Mouse (Mus musculus) limb, embryonic 15.5 days (tissue): Measurements from ENCODE around the gene Capn7. TPM values are rescaled to one million over a fixed set of nuclear protein-coding genes. Genes with fewer than 3 reads are reported as not detected.

ENCODE experiments used
- ATAC-seq: fragments of 200-750 bp; cut with Nextera tagmentation; 2 replicates; pipeline ENCODE4 v1.8.0; 2017; ENCODE audit warnings: low read depth, moderate TSS enrichment; ENCODE audit not compliant: insufficient number of reproducible peaks, low FRiP score, low TSS enrichment
- H3K27ac ChIP-seq: fragments of 300-500 bp; sonication (generic); 2 replicates; pipeline ENCODE4 v1.5.1; 2015; ENCODE audit warnings: moderate library complexity, mild to moderate bottlenecking, inconsistent platforms
- H3K27me3 ChIP-seq: fragments of 300-500 bp; sonication (generic); 2 replicates; pipeline ENCODE4 v1.6.1; 2015; ENCODE audit warnings: inconsistent platforms
- H3K36me3 ChIP-seq: fragments of 300-500 bp; sonication (generic); 2 replicates; pipeline ENCODE4 v1.6.1; 2015; ENCODE audit warnings: inconsistent platforms
- H3K4me1 ChIP-seq: fragments of 300-500 bp; sonication (generic); 2 replicates; pipeline ENCODE4 v1.6.1; 2015; ENCODE audit warnings: inconsistent platforms
- H3K4me2 ChIP-seq: fragments of 300-500 bp; sonication (generic); 2 replicates; pipeline ENCODE4 v1.6.1; 2015; ENCODE audit warnings: mild to moderate bottlenecking, inconsistent platforms
- H3K4me3 ChIP-seq: fragments of 300-500 bp; sonication (generic); 2 replicates; pipeline ENCODE4 v1.5.1; 2015; ENCODE audit warnings: mild to moderate bottlenecking, inconsistent platforms
- H3K9ac ChIP-seq: fragments of 300-500 bp; sonication (generic); 2 replicates; pipeline ENCODE4 v1.6.1; 2015; ENCODE audit warnings: inconsistent platforms
- H3K9me3 ChIP-seq: fragments of 300-500 bp; sonication (generic); 2 replicates; pipeline ENCODE4 v1.6.1; 2016; ENCODE audit warnings: inconsistent platforms
- WGBS: fragments of 180-500 bp; shearing (Covaris S2); methylation state at CpG from one replicate; pipeline ENCODE4 v1.1.7; 2015; 5-methylcytosine and 5-hydroxymethylcytosine counted together
- polyA plus RNA-seq: library from polyadenylated mRNA; unstranded; fragments of >200 nt; fragmentation: Nextera tagmentation; extraction: Ambion mirVana; gene quantifications from 2 replicates; pipeline ENCODE4 v1.2.1, GENCODE M21; 2015

Gene Capn7
- polyA plus RNA-seq = 42.7 and 43.9 TPM in 2 replicates

GRCm38 (mm10) chr14:31336369-31337155 is at the start of gene Capn7:
Gene Capn7 (plus strand): TSS chr14:31336638.
- Histone ChIP-seq H3K27me3 (no peaks in the 10 kb centered on the region), H3K4me3 (peak within 1 kb of the TSS; percentile 70), H3K4me1 (peaks cover 6% of the 10 kb centered on the region), H3K36me3 (peaks cover 7% of the 10 kb centered on the region; the same call in 1 of the 2 replicates), H3K4me2 (peak within 1 kb of the TSS; percentile 59), H3K27ac (peak within 1 kb of the TSS; percentile 96), H3K9ac (peak within 1 kb of the TSS; percentile 85), H3K9me3 (no peaks in the 10 kb centered on the region)
- peak; percentile 96 for ATAC-seq
- WGBS = under 1% methylated on average over 77 of the region's 78 CpGs

DNA sequence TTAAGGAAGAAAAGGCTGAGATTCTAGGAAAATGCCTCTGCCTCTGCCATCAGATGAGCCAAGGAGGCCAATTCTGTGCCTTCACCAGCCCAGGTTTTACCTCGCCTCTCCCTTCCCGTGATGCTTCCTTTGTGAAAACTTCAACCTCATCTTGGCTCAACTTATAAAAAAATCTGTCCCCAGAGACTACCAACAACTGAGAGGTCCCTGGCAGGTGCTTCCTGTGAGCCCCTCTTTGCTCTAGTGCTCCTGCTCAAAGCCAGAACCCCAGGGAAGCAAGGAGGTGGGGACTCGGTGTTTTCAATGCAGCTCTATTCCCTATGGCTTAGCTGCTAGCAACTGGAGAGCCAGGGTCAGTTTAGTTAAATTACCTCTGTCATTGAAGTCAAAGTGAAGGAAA is 23.2 kb upstream of the Capn7 start:
- no peak overlapping the region for H3K4me3 ChIP-seq
- no peaks in the 10 kb centered on the region for H3K27me3 ChIP-seq
- 51% methylated on average over 3 of the region's 3 CpGs for WGBS
- no peak overlapping the region for H3K4me2 ChIP-seq
- no peaks in the 10 kb centered on the region for H3K36me3 ChIP-seq
- no peaks in the 10 kb centered on the region for H3K9me3 ChIP-seq
- no peak for ATAC-seq
- no peak overlapping the region for H3K9ac ChIP-seq
- no peak overlapping the region for H3K27ac ChIP-seq
- no peaks in the 10 kb centered on the region for H3K4me1 ChIP-seq

DNA sequence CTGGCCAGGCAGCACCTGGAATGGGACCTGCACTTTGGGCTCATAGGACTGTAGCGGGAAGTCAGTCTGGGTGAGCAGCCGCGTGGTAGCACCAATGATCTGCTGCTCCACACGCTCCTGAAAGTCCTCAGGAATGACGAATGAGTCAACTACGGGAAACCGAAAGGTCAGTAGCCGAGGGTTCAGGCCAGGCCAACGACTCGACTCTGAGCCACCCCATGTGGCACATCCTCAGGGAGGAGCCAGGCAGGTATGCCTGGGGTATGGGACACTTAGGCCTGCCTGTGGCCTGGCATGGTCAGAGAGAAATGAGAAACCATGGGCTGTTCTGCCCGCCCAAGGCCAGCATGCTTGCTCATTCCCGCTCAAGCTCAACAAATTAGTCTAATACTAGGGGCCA is 19.8 kb upstream of the Capn7 start:
- ATAC-seq = no peak
- 69% methylated on average over 12 of the region's 12 CpGs for WGBS
- Histone ChIP-seq H3K9me3 (no peaks in the 10 kb centered on the region), H3K27me3 (no peaks in the 10 kb centered on the region), H3K9ac (no peak overlapping the region), H3K4me1 (no peaks in the 10 kb centered on the region), H3K4me3 (no peak overlapping the region), H3K4me2 (no peak overlapping the region), H3K27ac (no peak overlapping the region), H3K36me3 (no peaks in the 10 kb centered on the region)

- ATAC-seq = no peak
- Histone ChIP-seq H3K4me1 (no peaks in the 10 kb centered on the region), H3K27ac (no peak overlapping the region), H3K9me3 (no peaks in the 10 kb centered on the region), H3K27me3 (no peaks in the 10 kb centered on the region), H3K9ac (no peak overlapping the region), H3K4me2 (no peak overlapping the region), H3K4me3 (no peak overlapping the region), H3K36me3 (no peaks in the 10 kb centered on the region)
- WGBS = 78% methylated on average over 3 of the region's 3 CpGs
Observed at GRCm38 (mm10) chr14:31317754-31318153, 18.7 kb upstream of the Capn7 start.

DNA sequence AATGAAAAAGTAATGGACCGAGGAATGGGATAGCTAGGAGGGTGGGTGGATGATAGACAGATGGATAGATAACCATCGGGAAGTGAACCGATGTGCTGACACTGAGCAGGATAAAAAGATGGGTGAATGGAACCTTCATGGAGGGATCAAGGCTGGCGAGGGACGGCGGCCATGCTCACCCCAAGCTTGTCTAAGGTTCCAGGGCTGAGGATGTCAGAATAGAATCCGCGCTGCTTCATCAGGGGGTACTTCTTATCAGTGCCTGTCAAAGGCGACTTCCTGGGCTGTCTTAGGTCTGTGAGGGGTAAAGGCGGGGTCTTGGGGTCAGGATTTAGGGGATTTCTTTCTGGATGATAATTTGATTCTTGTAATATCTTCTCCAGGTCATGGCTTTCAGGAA is 16.9 kb upstream of the Capn7 start:
- H3K36me3 ChIP-seq = no peaks in the 10 kb centered on the region
- no peak overlapping the region for H3K9ac ChIP-seq
- H3K9me3 ChIP-seq = no peaks in the 10 kb centered on the region
- H3K4me1 ChIP-seq = peaks cover 10% of the 10 kb centered on the region
- ATAC-seq = no peak
- 86% methylated on average over 10 of the region's 10 CpGs for WGBS
- no peaks in the 10 kb centered on the region for H3K27me3 ChIP-seq
- no peak overlapping the region for H3K27ac ChIP-seq
- H3K4me3 ChIP-seq = no peak overlapping the region
- no peak overlapping the region for H3K4me2 ChIP-seq

DNA sequence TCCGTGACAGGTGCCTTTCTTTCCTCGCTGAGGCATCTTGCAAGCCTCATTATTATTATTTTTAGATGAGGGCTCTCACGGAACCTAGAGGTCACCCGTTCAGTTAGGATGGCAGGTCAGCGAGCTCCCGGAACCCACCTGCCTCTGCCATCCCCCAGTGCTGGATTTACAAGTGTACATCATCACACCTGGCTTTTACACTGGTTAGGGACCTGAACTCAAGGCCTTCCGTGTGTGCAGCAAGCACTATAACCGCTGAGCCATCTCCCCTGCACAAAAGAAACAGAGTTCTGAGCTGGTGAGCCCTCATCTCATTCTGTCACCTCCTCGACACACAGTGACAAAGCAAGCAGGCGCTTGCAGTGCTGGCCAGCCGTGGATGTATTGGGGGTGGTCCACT is 15.3 kb upstream of the Capn7 start:
- ATAC-seq = no peak
- Histone ChIP-seq H3K9me3 (no peaks in the 10 kb centered on the region), H3K36me3 (no peaks in the 10 kb centered on the region), H3K9ac (no peak overlapping the region), H3K4me1 (peaks cover 10% of the 10 kb centered on the region), H3K4me2 (no peak overlapping the region), H3K27me3 (no peaks in the 10 kb centered on the region), H3K4me3 (no peak overlapping the region), H3K27ac (no peak overlapping the region)
- 90% methylated on average over 11 of the region's 11 CpGs for WGBS

DNA sequence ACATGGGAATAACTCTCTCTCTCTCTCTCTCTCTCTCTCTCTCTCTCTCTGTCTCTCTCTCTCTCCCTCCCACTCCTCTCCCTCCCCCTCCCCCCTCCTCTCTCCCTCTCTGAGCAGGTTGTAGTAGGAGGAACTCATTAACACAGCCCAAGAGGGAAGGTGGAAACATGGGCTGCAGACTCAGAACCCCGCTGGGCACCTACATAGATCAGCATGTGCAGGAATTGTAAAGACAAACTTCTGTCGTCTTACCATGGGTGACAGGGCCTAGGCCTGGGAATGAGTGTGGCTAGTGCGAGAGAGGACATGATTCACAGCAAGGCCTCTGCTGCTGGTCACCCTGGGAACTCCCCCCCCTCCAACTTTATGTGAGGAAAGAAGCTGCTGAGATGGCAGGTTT is 14.2 kb upstream of the Capn7 start:
- Histone ChIP-seq H3K4me2 (no peak overlapping the region), H3K27ac (no peak overlapping the region), H3K4me3 (no peak overlapping the region), H3K36me3 (no peaks in the 10 kb centered on the region), H3K9ac (no peak overlapping the region), H3K4me1 (peaks cover 10% of the 10 kb centered on the region), H3K27me3 (no peaks in the 10 kb centered on the region), H3K9me3 (no peaks in the 10 kb centered on the region)
- ATAC-seq = no peak
- 74% methylated on average over 3 of the region's 3 CpGs for WGBS

- no peak for ATAC-seq
- no peak overlapping the region for H3K27ac ChIP-seq
- H3K36me3 ChIP-seq = no peaks in the 10 kb centered on the region
- 65% methylated on average over 4 of the region's 4 CpGs for WGBS
- no peaks in the 10 kb centered on the region for H3K9me3 ChIP-seq
- peak overlapping the region; percentile 38 for H3K4me3 ChIP-seq
- H3K9ac ChIP-seq = 0 out of 2 replicates have a peak overlapping the region, but pooled peaks have one; percentile 3
- no peaks in the 10 kb centered on the region for H3K27me3 ChIP-seq
- H3K4me1 ChIP-seq = peaks cover 10% of the 10 kb centered on the region
- H3K4me2 ChIP-seq = peak overlapping the region; percentile 59
Observed at GRCm38 (mm10) chr14:31323189-31323588, 13.2 kb upstream of the Capn7 start.

GRCm38 (mm10) chr14:31323849-31324792 is 12.3 kb upstream of the Capn7 start, which contains the start of gene Dnah1:
Gene Dnah1 (minus strand): TSS chr14:31323896.
- ATAC-seq = no peak; the same call in 1 of the 2 replicates
- H3K36me3 ChIP-seq = no peaks in the 10 kb centered on the region
- H3K9me3 ChIP-seq = no peaks in the 10 kb centered on the region
- H3K9ac ChIP-seq = peak within 1 kb of the TSS; percentile 3; the same call in 1 of the 2 replicates
- peak within 1 kb of the TSS; percentile 38 for H3K4me3 ChIP-seq
- no peak within 1 kb of the TSS for H3K27ac ChIP-seq
- peaks cover 10% of the 10 kb centered on the region for H3K4me1 ChIP-seq
- 32% methylated on average over 28 of the region's 28 CpGs for WGBS
- H3K4me2 ChIP-seq = peak within 1 kb of the TSS; percentile 59
- H3K27me3 ChIP-seq = no peaks in the 10 kb centered on the region

DNA sequence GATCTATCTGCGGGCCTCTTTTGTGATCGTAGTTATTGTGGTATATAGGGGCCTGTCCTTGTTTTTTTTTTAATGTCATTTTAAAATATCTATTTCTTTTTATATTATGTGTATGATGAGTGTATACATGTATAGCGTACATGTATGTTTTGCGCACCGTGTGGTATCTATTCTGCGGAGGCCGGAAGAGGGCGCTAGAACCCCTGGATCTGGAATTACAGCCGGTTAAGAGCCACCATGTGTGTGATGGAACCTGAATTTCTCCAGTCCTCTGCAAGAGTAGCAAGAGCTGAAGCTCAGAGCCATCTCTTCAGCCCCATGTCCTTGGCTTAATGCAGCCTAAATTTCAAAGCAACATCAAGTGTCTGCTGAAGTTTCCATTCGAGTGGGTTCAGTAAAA is 11.6 kb upstream of the Capn7 start:
- WGBS = 64% methylated on average over 10 of the region's 10 CpGs
- Histone ChIP-seq H3K4me2 (no peak overlapping the region), H3K4me3 (no peak overlapping the region), H3K27ac (no peak overlapping the region), H3K36me3 (no peaks in the 10 kb centered on the region), H3K27me3 (no peaks in the 10 kb centered on the region), H3K4me1 (peaks cover 10% of the 10 kb centered on the region), H3K9me3 (no peaks in the 10 kb centered on the region), H3K9ac (no peak overlapping the region)
- no peak for ATAC-seq

DNA sequence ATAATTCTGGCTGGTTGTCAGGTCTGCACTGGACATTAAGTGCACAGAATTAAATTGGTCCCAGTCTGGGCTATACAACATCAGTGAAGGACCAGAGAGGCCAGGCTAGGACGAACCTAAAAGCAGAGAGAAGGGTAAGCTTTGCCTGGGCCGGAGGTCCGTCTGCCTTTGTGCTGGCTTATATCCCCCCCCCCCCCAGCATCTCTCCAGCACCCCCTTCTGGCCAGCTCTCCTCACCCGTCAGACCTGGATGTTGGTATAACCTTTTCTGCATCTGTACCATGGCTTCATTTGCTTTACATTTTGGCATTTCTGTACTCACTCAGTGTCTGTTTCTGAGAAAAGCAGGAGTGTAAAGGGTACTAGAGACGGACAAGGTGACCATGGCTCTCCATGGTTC is 10.9 kb upstream of the Capn7 start:
- H3K4me1 ChIP-seq = peaks cover 10% of the 10 kb centered on the region
- WGBS = 50% methylated on average over 5 of the region's 5 CpGs
- H3K36me3 ChIP-seq = no peaks in the 10 kb centered on the region
- no peak overlapping the region for H3K9ac ChIP-seq
- no peak overlapping the region for H3K4me2 ChIP-seq
- H3K27me3 ChIP-seq = no peaks in the 10 kb centered on the region
- no peak overlapping the region for H3K4me3 ChIP-seq
- no peaks in the 10 kb centered on the region for H3K9me3 ChIP-seq
- H3K27ac ChIP-seq = no peak overlapping the region
- ATAC-seq = no peak

DNA sequence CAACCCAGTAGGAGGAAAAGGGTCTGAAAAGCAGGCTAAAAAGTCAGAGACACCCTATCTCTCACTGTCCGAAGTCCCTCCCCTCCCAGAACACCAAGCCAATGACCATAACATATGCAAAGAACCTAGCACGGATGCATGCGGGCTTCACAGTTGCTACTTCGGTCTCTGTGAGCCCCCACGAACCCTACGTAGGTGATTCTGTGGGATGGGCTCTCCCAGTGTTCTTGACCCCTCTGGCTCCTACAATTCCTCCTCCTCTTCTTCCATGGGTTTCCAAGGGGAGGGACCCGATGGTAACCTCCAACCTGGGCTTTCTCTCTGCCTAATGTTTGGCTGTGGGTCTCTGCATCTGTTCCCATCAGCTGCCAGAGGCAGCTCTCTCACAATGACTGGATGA is 9.7 kb upstream of the Capn7 start:
- ATAC-seq = no peak
- no peaks in the 10 kb centered on the region for H3K9me3 ChIP-seq
- H3K4me2 ChIP-seq = no peak overlapping the region
- peaks cover 10% of the 10 kb centered on the region for H3K4me1 ChIP-seq
- no peaks in the 10 kb centered on the region for H3K36me3 ChIP-seq
- no peak overlapping the region for H3K27ac ChIP-seq
- no peak overlapping the region for H3K9ac ChIP-seq
- H3K4me3 ChIP-seq = no peak overlapping the region
- H3K27me3 ChIP-seq = no peaks in the 10 kb centered on the region
- 65% methylated on average over 7 of the region's 7 CpGs for WGBS
